Mouse (Mus musculus) left cerebral cortex, adult 18-20 months (tissue): Measurements from ENCODE around the gene Plxnb1. TPM values are rescaled to one million over a fixed set of nuclear protein-coding genes. Genes with fewer than 3 reads are reported as not detected.
"Not testable (repeated sequence)": the region's sequence is repeated elsewhere in the genome, so short reads cannot be mapped to it uniquely, and the experiment has no call there.

Experiments
- DNase-seq, 2 experiments: peaks; one replicate each; pipeline ENCODE4 v3.0.0; 2021 to 2022; ENCODE audit warnings: low spot score in 2 of 2, mixed read lengths in 1 of 2
- total RNA-seq, 2 experiments: library from RNA; stranded (reverse); gene quantifications; 2 replicates each; pipeline ENCODE4 v1.2.3; 2021

The Plxnb1 gene
- total RNA-seq, 2 experiments from 2014 or later, result 57.1 to 58.4 TPM

- DNase-seq, result no peak
Observed at GRCm38 (mm10) chr9:109127076-109127475, 31.9 kb downstream of the Plxnb1 start.

DNA sequence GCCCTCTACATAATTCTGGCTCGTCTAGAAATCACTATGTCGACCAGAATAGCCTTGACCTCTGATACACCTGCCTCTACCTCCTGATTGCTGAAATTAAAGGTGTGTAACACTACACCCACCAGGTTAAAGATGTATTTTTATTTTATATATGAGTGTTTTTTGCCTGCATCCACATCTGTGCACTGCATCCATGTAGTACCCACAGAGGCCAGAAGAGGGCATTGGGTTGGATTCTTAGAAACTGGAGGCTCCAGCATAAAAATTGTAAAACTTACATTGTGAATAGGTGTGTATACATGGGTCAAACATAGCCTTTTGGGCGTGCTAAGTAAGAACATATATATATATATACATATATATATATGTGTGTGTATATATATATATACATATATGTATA is 33.0 kb downstream of the Plxnb1 start:
- peak; percentile 38 to 49 for DNase-seq

- DNase-seq, result no peak
Observed at GRCm38 (mm10) chr9:109130076-109130475, 34.9 kb downstream of the Plxnb1 start.

- not testable (repeated sequence) for DNase-seq
Observed at GRCm38 (mm10) chr9:109140414-109140813, 45.2 kb downstream of the Plxnb1 start.

- no peak for DNase-seq
Observed at GRCm38 (mm10) chr9:109161941-109162340, 66.8 kb downstream of the Plxnb1 start, which contains the start of gene Fbxw21. Fbxw21 (minus strand) TSS chr9:109162041.

DNA sequence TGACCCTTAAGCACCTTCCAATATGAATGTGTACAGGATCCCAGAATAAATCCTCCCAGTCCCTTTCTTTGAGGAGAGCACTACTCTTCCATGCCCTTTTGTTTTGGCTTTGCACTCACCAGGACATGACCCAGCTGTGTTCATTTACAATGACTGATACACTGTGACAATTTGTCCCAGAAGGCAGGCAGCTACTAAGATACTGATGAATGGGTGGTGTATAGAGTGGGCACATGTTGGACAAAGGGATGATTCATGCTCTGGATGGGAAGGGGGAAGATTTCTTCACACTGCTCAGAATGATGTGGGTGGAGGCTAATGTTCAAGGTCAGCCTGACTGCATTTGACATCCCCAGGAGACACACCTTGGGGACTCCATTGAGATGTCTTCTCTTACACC is 72.1 kb downstream of the Plxnb1 start:
- DNase-seq, result no peak

Other genes with a start within 250 kb of the Plxnb1 start
- gene Slc26a6, start 242.1 kb upstream of the Plxnb1 start, total RNA-seq, result 10 to 100 TPM; 11.7 to 14.0 TPM
- gene Tmem89, start 180.8 kb upstream of the Plxnb1 start, total RNA-seq, result not detected
- 100 to 1,000 TPM; 382 to 415 TPM for gene Uqcrc1, start 158.8 kb upstream of the Plxnb1 start, total RNA-seq
- 1 to 10 TPM; 3.1 to 3.4 TPM for gene Col7a1, start 141.8 kb upstream of the Plxnb1 start, total RNA-seq
- gene Ucn2, start 109.4 kb upstream of the Plxnb1 start, total RNA-seq, result not detected
- gene Pfkfb4, start 103.6 kb upstream of the Plxnb1 start, total RNA-seq, result 10 to 100 TPM; 14.6 to 17.2 TPM
- 10 to 100 TPM; 72.8 to 82.3 TPM for gene Shisa5, start 56.8 kb upstream of the Plxnb1 start, total RNA-seq
- 10 to 100 TPM; 13.4 to 13.7 TPM for gene Trex1, start 35.7 kb upstream of the Plxnb1 start, total RNA-seq
- 10 to 100 TPM; 25.3 to 29.7 TPM for gene Atrip, start 21.3 kb upstream of the Plxnb1 start, total RNA-seq
- gene Ccdc51, start 12.9 kb upstream of the Plxnb1 start, total RNA-seq, result 1 to 10 TPM; 8.1 to 8.7 TPM
- 100 to 1,000 TPM; 308 to 319 TPM for gene Tma7, start 12.8 kb upstream of the Plxnb1 start, total RNA-seq
- not detected for gene Fbxw21, start 66.7 kb downstream of the Plxnb1 start, total RNA-seq
- not detected for gene Fbxw13, start 100.6 kb downstream of the Plxnb1 start, total RNA-seq
- not detected for gene Fbxw20, start 139.4 kb downstream of the Plxnb1 start, total RNA-seq
- gene Fbxw14, start 192.3 kb downstream of the Plxnb1 start, total RNA-seq, result not detected
- gene Fbxw28, start 244.3 kb downstream of the Plxnb1 start, total RNA-seq, result not detected